In genomic region chr14:41147356-41147755, GRCm38 (mm10) we compare ENCODE assay signal across 25 mouse cellular contexts. TPM values are rescaled to one million over a fixed set of nuclear protein-coding genes. Genes with fewer than 3 reads are reported as not detected.
DNase-seq lines count a peak whose midpoint lies in the region; ATAC-seq and TF ChIP-seq lines count a peak whose summit lies in the region.
"Had no signal": no experiment of that assay in that cellular context is flagged by ENCODE, and none has a peak within 500 bp of the region (broad histone marks: within the 10 kb centered on the region; RNA-seq: fewer than 3 reads in every experiment).

No protein-coding gene starts in this region.

- H3K4me2 ChIP-seq in lung, postnatal 0 days (replicated peaks; ENCODE audit: low read depth, low read length) = no peak overlapping the region
- H3K4me2 ChIP-seq: embryonic facial prominence, embryonic 13.5 days; forebrain, embryonic 12.5 days; hindbrain, embryonic 13.5 days had no signal

- no peaks in the 10 kb centered on the region for H3K36me3 ChIP-seq in lung, postnatal 0 days (ENCODE audit: insufficient read depth, low read length)
- H3K36me3 ChIP-seq: embryonic facial prominence, embryonic 13.5 days; forebrain, embryonic 12.5 days; heart, embryonic 10.5 days; hindbrain, embryonic 13.5 days had no signal

- TF ChIP-seq CTCF in lung, adult 2 months (IDR thresholded peaks at IDR 0.05; ENCODE audit: insufficient read depth, low read length) = no peak
- no peak for TF ChIP-seq CTCF in lung, postnatal 0 days (IDR thresholded peaks at IDR 0.05)
- no peak for TF ChIP-seq CTCF in layer of hippocampus, adult 2 months (conservative IDR thresholded peaks at IDR 0.05)

- H3K27me3 ChIP-seq in lung, postnatal 0 days (replicated peaks; ENCODE audit: insufficient read depth, low read length) = no peaks in the 10 kb centered on the region
- H3K27me3 ChIP-seq: embryonic facial prominence, embryonic 13.5 days; forebrain, embryonic 12.5 days; hindbrain, embryonic 13.5 days had no signal

- DNase-seq in cerebellum, postnatal 14 days = peak; percentile 25 to 31
- DNase-seq in cerebellum, adult 11-12 months = no peak
- DNase-seq in lung, adult 2 months = peak; percentile 58
- DNase-seq in lung, postnatal 0 days (ENCODE audit: low spot score) = peak; percentile 36
- peak; percentile 84 for DNase-seq in lung, postnatal 36 days
- DNase-seq in urinary bladder, postnatal 4 days (ENCODE audit: low spot score in 2 of 2) = no peak
- DNase-seq in kidney, adult 11 months = no peak
- DNase-seq in layer of hippocampus, adult 2 months (ENCODE audit: low spot score in 2 of 2) = no peak
- DNase-seq: adrenal gland, adult 2 months; adrenal gland, postnatal 25 days; cerebellum, adult 2 months; gastrocnemius, adult 2 months; gastrocnemius, postnatal 25 days; heart, postnatal 10 days; heart, postnatal 4 days had no signal

- H3K9ac ChIP-seq in lung, postnatal 0 days (replicated peaks; ENCODE audit: low read depth) = no peak overlapping the region
- H3K9ac ChIP-seq: embryonic facial prominence, embryonic 13.5 days; forebrain, embryonic 12.5 days; hindbrain, embryonic 13.5 days had no signal

- no peak for TF ChIP-seq EP300 in lung, postnatal 0 days (IDR thresholded peaks at IDR 0.05)

- peaks cover 2% of the 10 kb centered on the region; the same call in 1 of the 2 replicates for H3K4me1 ChIP-seq in lung, adult 2 months (ENCODE audit: control insufficient read depth, insufficient read depth, low read length)
- no peaks in the 10 kb centered on the region; the same call in 1 of the 2 replicates for H3K4me1 ChIP-seq in lung, postnatal 0 days (ENCODE audit: insufficient read depth, low read depth, low read length)
- H3K4me1 ChIP-seq: embryonic facial prominence, embryonic 13.5 days; forebrain, embryonic 12.5 days; heart, embryonic 10.5 days; hindbrain, embryonic 13.5 days had no signal

- no peaks in the 10 kb centered on the region for H3K9me3 ChIP-seq in lung, postnatal 0 days (ENCODE audit: low read length)
- H3K9me3 ChIP-seq: embryonic facial prominence, embryonic 13.5 days; forebrain, embryonic 12.5 days; heart, embryonic 10.5 days; hindbrain, embryonic 13.5 days had no signal

- peak overlapping the region; percentile 69 for H3K27ac ChIP-seq in lung, postnatal 0 days (ENCODE audit: low read length)
- H3K27ac ChIP-seq in layer of hippocampus, adult 2 months = no peak overlapping the region
- H3K27ac ChIP-seq: embryonic facial prominence, embryonic 13.5 days; forebrain, embryonic 12.5 days; gastrocnemius, adult 2 months; heart, embryonic 10.5 days; hindbrain, embryonic 13.5 days; hindbrain, postnatal 0 days had no signal

- peak; percentile 48 for ATAC-seq in lung, postnatal 0 days
- ATAC-seq: activated CD4-positive, CD25-positive, alpha-beta regulatory T cell, adult 4 months; hindbrain, postnatal 0 days had no signal

- TF ChIP-seq POLR2A in lung, adult 2 months (IDR thresholded peaks at IDR 0.05; ENCODE audit: borderline replicate concordance, extremely low read depth, low read depth, low read length) = no peak

- no peak overlapping the region for H3K4me3 ChIP-seq in lung, adult 2 months (replicated peaks; ENCODE audit: extremely low read depth, low read depth, low read length)
- no peak overlapping the region for H3K4me3 ChIP-seq in lung, postnatal 0 days (ENCODE audit: low read depth, low read length)
- no peak overlapping the region for H3K4me3 ChIP-seq in layer of hippocampus, adult 2 months
- H3K4me3 ChIP-seq: embryonic facial prominence, embryonic 13.5 days; forebrain, embryonic 12.5 days; gastrocnemius, adult 2 months; heart, embryonic 10.5 days; hindbrain, embryonic 13.5 days had no signal

- 51% methylated on average over 2 of the region's 2 CpGs for WGBS in lung, adult 2 months
- whole genome bisulfite sequencing in lung, postnatal 0 days = 51% methylated on average over 2 of the region's 2 CpGs

RNA-seq across cellular contexts. Expression of gene Mbl1, which starts 3.9 kb away (rescaled TPM):
- 0.66 and 0.67 TPM in 2 replicates for polyA plus RNA-seq in lung, adult 2 months (2012; rRNA removed)
- 0.76 and 1.3 TPM in 2 replicates for polyA plus RNA-seq in lung, postnatal 0 days (2015; fragmentation: Nextera tagmentation; extraction: Ambion mirVana)
- total RNA-seq in layer of hippocampus, adult 2 months (2021) = not detected
- total RNA-seq: adrenal gland, postnatal 25 days; gastrocnemius, adult 2 months; gastrocnemius, postnatal 25 days; granulocyte monocyte progenitor cell, adult 5-6 weeks; heart, postnatal 10 days; heart, postnatal 4 days; hindbrain, postnatal 0 days; MEL had no signal
- polyA plus RNA-seq: activated CD4-positive, CD25-positive, alpha-beta regulatory T cell, adult 4 months; adrenal gland, adult 2 months; C2C12; cerebellum, adult 2 months; embryonic facial prominence, embryonic 13.5 days; forebrain, embryonic 12.5 days; heart, embryonic 14.5 days; hindbrain, embryonic 13.5 days; hindbrain, postnatal 0 days had no signal

RNA-seq across cellular contexts. Expression of gene Sftpa1, which starts 15.8 kb away (rescaled TPM):
- 1,111 and 1,268 TPM in 2 replicates for polyA plus RNA-seq in lung, adult 2 months (2012; rRNA removed)
- polyA plus RNA-seq in lung, postnatal 0 days (2015; fragmentation: Nextera tagmentation; extraction: Ambion mirVana) = 4,795 and 4,929 TPM in 2 replicates
- total RNA-seq in layer of hippocampus, adult 2 months (2021) = not detected
- total RNA-seq: gastrocnemius, adult 2 months; gastrocnemius, postnatal 25 days; granulocyte monocyte progenitor cell, adult 5-6 weeks; heart, postnatal 4 days; hindbrain, postnatal 0 days; MEL had no signal
- polyA plus RNA-seq: activated CD4-positive, CD25-positive, alpha-beta regulatory T cell, adult 4 months; adrenal gland, adult 2 months; C2C12; cerebellum, adult 2 months; embryonic facial prominence, embryonic 13.5 days; forebrain, embryonic 12.5 days; hindbrain, embryonic 13.5 days; hindbrain, postnatal 0 days had no signal

RNA-seq across cellular contexts. Expression of gene Sftpd, which starts 37.6 kb away (rescaled TPM):
- 235 and 279 TPM in 2 replicates for polyA plus RNA-seq in lung, adult 2 months (2012; rRNA removed)
- polyA plus RNA-seq in lung, postnatal 0 days (2015; fragmentation: Nextera tagmentation; extraction: Ambion mirVana) = 1,484 and 1,674 TPM in 2 replicates
- not detected for total RNA-seq in layer of hippocampus, adult 2 months (2021)
- total RNA-seq: adrenal gland, adult 2 months; adrenal gland, postnatal 25 days; gastrocnemius, adult 2 months; gastrocnemius, postnatal 25 days; granulocyte monocyte progenitor cell, adult 5-6 weeks; heart, postnatal 10 days; heart, postnatal 4 days; hindbrain, postnatal 0 days; MEL had no signal
- polyA plus RNA-seq: activated CD4-positive, CD25-positive, alpha-beta regulatory T cell, adult 4 months; adrenal gland, adult 2 months; C2C12; cerebellum, adult 2 months; embryonic facial prominence, embryonic 13.5 days; forebrain, embryonic 12.5 days; heart, embryonic 10.5 days; heart, embryonic 14.5 days; hindbrain, embryonic 13.5 days; hindbrain, postnatal 0 days had no signal

RNA-seq across cellular contexts. Expression of gene Mat1a, which starts 42.5 kb away (rescaled TPM):
- 3.5 and 6.0 TPM in 2 replicates for polyA plus RNA-seq in lung, adult 2 months (2012; rRNA removed)
- 2.5 and 3.1 TPM in 2 replicates for polyA plus RNA-seq in lung, postnatal 0 days (2015; fragmentation: Nextera tagmentation; extraction: Ambion mirVana)
- not detected for total RNA-seq in layer of hippocampus, adult 2 months (2021)
- total RNA-seq: adrenal gland, postnatal 25 days; gastrocnemius, adult 2 months; gastrocnemius, postnatal 25 days; granulocyte monocyte progenitor cell, adult 5-6 weeks; heart, postnatal 10 days; hindbrain, postnatal 0 days; MEL had no signal
- polyA plus RNA-seq: activated CD4-positive, CD25-positive, alpha-beta regulatory T cell, adult 4 months; C2C12; cerebellum, adult 2 months; embryonic facial prominence, embryonic 13.5 days; forebrain, embryonic 12.5 days; hindbrain, embryonic 13.5 days; hindbrain, postnatal 0 days had no signal

Comparison
In these comparisons a context has a peak if more than half of its experiments do, and no peak if none do; other contexts are left out.
1. DNase-seq: peak in cerebellum, postnatal 14 days (2 of 2), lung, adult 2 months (single experiment), lung, postnatal 0 days (single experiment) and lung, postnatal 36 days (single experiment); none in cerebellum, adult 11-12 months (single experiment), urinary bladder, postnatal 4 days (0 of 2), kidney, adult 11 months (single experiment) and layer of hippocampus, adult 2 months (0 of 2).